Mouse (Mus musculus) testis, adult 2 months (tissue): Measurements from ENCODE around the gene Grsf1.

Experiments
- CTCF ChIP-seq: fragments of 200-500 bp; IDR thresholded peaks from 2 replicates; pipeline ENCODE4 v1.5.1; 2012; ENCODE audit warnings: low read depth, mild to moderate bottlenecking, inconsistent platforms, low read length, moderate library complexity; ENCODE audit not compliant: control insufficient read depth, insufficient read depth, insufficient replicate concordance
- POLR2A ChIP-seq: fragments of 200-500 bp; IDR thresholded peaks from 2 replicates; pipeline ENCODE4 v1.6.1; 2012; ENCODE audit warnings: low read depth, mild to moderate bottlenecking, inconsistent platforms, low read length, moderate library complexity; ENCODE audit not compliant: control insufficient read depth

DNA sequence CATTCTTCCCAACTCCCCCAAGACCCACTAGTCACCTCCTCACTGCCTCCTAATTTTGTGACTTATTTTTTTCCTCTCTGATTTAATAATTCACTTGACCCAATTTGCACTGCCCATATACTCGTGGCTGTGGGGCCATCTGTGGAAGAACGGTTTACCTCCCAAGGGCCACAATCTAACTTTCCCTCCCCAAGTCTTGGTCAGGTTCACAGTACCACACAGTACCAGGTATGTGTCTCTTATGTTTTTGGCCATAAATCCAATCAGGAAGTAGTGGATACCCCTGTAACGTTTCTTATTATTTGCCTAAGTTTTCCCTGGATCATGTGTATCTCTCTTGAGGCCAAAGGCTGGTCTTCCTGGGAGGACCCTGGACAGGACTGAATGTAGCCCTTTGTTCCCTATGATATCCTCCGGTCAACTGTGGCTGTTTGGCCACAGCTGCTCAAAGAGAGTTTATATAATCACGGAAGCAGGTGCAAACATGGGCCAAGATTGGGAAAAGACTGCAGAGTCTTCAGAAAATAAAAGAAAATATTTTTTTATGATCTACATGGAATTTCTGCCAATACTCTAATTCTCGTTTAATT, 15.6 kb upstream of the Grsf1 start:
- no peak for TF ChIP-seq CTCF
- no peak for TF ChIP-seq POLR2A
